Mouse (Mus musculus) lung, adult 2 months (tissue): ENCODE data around the gene Orm3. TPM values are rescaled to one million over a fixed set of nuclear protein-coding genes. Genes with fewer than 3 reads are reported as not detected.

Experiments used
- DNase-seq: peaks from one replicate; pipeline ENCODE4 v3.0.0; 2022
- H3K4me1 ChIP-seq: fragments of 200-500 bp; 2 replicates; pipeline ENCODE4 v1.6.1; 2011; ENCODE audit warnings: low read length; ENCODE audit not compliant: control insufficient read depth, insufficient read depth
- H3K4me3 ChIP-seq: fragments of 200-500 bp; replicated peaks from 2 replicates; pipeline ENCODE3; 2011; ENCODE audit warnings: low read depth, mild to moderate bottlenecking, control low read depth, low read length; ENCODE audit errors: extremely low read depth
- CTCF ChIP-seq: fragments of 200-500 bp; IDR thresholded peaks from 2 replicates; pipeline ENCODE4 v1.5.1; 2011; ENCODE audit warnings: mild to moderate bottlenecking, low read length, control low read depth; ENCODE audit not compliant: insufficient read depth
- POLR2A ChIP-seq: fragments of 200-500 bp; IDR thresholded peaks from 2 replicates; pipeline ENCODE4 v1.6.1; 2011; ENCODE audit warnings: low read depth, mild to moderate bottlenecking, control low read depth, low read length, borderline replicate concordance; ENCODE audit errors: extremely low read depth
- WGBS: fragments of 180-500 bp; shearing (Covaris S2); methylation state at CpG from one replicate; pipeline ENCODE4 v1.1.7; 2018; 5-methylcytosine and 5-hydroxymethylcytosine counted together
- polyA plus RNA-seq: library from polyadenylated mRNA; depleted of rRNA; stranded (reverse); fragments of >200 nt; gene quantifications from 2 replicates; pipeline ENCODE4 v1.2.3, GENCODE M21; 2012

The Orm3 gene
- polyA plus RNA-seq, 1 experiment, result 0.50 TPM

DNA sequence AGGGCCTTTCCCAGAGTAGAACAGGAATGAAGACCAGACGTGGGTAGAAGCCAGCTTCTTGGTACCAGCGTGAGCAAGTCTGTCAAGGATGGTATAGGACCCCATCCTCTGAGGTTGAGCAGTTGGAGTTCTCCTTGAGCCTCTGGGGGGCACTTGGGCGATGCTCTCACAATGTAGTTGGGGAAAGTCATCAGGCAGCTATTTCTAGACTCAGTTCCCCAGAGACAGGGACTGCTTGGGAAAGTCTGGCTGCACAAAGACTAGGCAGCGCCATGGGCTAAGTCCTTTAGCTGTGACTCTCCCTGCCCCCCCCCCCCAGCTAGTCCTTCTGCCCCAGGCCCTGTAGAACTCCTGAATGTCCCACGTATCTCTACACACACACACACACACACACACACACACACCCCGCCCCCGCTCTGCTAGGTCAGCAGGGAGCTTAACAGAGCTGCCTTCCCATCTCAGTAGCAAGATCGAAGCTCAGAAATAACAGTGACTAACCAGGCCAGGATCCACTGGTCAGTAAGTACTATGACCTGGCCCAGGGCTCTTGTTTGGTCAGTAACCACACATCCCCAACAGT lies 43.8 kb downstream of the Orm3 start:
- 55% methylated on average over 8 of the region's 8 CpGs for WGBS
- Histone ChIP-seq H3K4me1 (peaks cover 20% of the 10 kb centered on the region), H3K4me3 (no peak overlapping the region)
- no peak for DNase-seq
- TF ChIP-seq POLR2A (no peak), CTCF (no peak)

- TF ChIP-seq POLR2A (no peak), CTCF (no peak)
- no peak overlapping the region for H3K4me3 ChIP-seq
- peaks cover 20% of the 10 kb centered on the region for H3K4me1 ChIP-seq
- DNase-seq, result no peak
- WGBS, result 66% methylated on average over 18 of the region's 18 CpGs
Observed at GRCm38 (mm10) chr4:63400541-63401306, 44.8 kb downstream of the Orm3 start.

GRCm38 (mm10) chr4:63401620-63402019 lies 45.7 kb downstream of the Orm3 start:
- no peak for TF ChIP-seq CTCF
- no peak for TF ChIP-seq POLR2A
- WGBS, result 40% methylated on average over 6 of the region's 6 CpGs
- Histone ChIP-seq H3K4me3 (peak overlapping the region; percentile 29), H3K4me1 (peaks cover 20% of the 10 kb centered on the region)
- DNase-seq, result no peak

- peaks cover 20% of the 10 kb centered on the region for H3K4me1 ChIP-seq
- TF ChIP-seq POLR2A (no peak), CTCF (no peak)
- 62% methylated on average over 10 of the region's 10 CpGs for WGBS
- peak overlapping the region; percentile 76 for H3K4me3 ChIP-seq
- no peak for DNase-seq
Observed at GRCm38 (mm10) chr4:63402056-63402455, 46.1 kb downstream of the Orm3 start.

DNA sequence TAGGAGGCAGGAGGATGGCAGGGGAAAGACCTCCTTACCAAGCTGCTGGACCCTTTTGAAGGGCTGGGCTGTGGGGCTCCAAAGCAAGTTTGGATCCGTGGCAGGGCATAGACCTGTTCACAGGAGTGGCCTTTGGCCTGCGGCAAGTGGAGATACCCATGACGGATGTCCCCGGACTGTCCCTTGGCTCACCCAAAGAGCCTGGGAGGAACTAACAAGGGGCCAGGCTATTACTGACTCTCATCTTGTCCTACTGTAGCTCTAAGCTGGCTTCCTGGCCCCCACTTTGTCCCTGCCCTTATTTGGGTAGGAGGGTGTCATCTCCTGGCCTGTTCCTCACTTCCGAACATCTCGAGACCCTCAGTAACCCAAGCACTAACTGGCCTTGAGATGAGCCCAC lies 46.6 kb downstream of the Orm3 start:
- DNase-seq, result no peak
- Histone ChIP-seq H3K4me3 (peak overlapping the region; percentile 76), H3K4me1 (peaks cover 20% of the 10 kb centered on the region)
- 8% methylated on average over 6 of the region's 6 CpGs for WGBS
- no peak for TF ChIP-seq CTCF
- TF ChIP-seq POLR2A, result no peak

DNA sequence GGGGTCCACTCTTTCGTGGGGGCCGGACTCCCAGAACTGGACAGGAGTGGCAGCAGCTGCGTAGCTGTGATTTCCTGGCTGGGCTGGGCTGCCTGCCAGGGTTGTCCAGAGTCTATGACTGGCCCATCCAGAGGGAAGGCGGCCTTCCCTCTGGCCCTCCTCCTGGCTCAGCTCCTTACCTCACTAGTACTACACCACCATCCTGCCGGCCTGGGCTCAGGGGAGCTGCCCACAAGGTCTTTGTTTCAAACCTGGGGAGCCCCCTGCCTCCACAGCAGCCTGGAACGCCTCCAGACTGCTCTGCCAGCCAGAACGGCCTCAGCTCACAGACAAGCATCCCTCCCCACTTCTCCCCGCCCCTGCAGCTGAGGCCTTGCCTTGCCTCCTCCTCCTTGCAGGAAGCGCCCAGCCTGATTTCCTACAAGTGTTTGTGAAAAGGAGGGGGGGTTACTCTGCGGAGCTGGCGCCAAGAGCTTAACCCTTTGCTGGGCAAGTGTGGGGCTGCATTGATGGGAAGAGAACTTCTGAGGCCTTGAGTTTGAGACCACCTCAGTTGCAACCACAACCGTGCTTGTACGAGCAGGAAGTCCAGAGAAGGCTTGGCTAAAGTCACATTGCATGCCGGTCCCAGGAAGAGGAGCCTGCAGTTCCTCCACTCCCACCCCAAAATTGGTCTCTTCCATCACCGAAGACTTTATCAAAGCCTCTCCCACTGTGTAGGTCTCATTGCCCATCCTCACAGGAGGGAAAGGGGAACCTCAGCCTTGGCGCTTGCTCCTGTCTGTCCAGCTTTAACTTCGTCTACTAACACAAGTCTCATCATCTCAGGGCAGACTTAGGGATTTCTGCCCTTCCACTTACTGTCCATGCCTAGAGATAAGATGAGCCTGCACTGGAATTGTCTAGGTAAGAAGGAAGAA lies 47.3 kb downstream of the Orm3 start, which contains the start of gene Akna:
TSS of gene Akna (minus strand) at position 315 of the 920 bp plus-strand sequence.
- DNase-seq, result peak; percentile 91
- Histone ChIP-seq H3K4me3 (peak within 1 kb of the TSS; percentile 76), H3K4me1 (peaks cover 18% of the 10 kb centered on the region)
- TF ChIP-seq POLR2A, result peak; percentile 56; the same call in 1 of the 2 replicates
- no peak for TF ChIP-seq CTCF
- WGBS, result 4% methylated on average over 17 of the region's 17 CpGs

- no peak for DNase-seq
- TF ChIP-seq POLR2A (peak; percentile 17; the same call in 1 of the 2 replicates), CTCF (no peak)
- no peak overlapping the region for H3K4me3 ChIP-seq
- H3K4me1 ChIP-seq, result peaks cover 13% of the 10 kb centered on the region
- WGBS, result 46% methylated on average over 7 of the region's 7 CpGs
Observed at GRCm38 (mm10) chr4:63404205-63404604, 48.2 kb downstream of the Orm3 start.

DNA sequence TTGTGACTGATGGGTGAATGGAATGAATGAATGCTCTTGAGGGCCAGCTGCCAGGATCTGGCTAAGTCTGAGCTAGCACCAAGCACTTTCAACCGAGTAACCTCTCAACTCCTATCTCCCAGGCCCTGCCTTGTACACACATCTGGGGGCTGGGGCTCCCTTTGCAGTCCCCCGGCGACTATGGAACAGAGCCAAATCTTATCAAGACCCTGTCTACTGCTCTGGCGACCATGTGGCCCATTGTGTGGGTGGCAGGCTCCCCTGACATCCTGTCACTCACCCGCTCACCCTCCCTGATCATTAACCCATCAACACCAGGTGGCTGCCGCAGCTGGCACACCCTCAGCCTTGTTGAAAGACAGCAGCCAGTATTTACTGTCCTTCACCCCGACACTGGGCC lies 49.1 kb downstream of the Orm3 start:
- 23% methylated on average over 7 of the region's 7 CpGs for WGBS
- Histone ChIP-seq H3K4me1 (peaks cover 11% of the 10 kb centered on the region), H3K4me3 (no peak overlapping the region)
- TF ChIP-seq POLR2A (no peak), CTCF (no peak)
- no peak for DNase-seq

DNA sequence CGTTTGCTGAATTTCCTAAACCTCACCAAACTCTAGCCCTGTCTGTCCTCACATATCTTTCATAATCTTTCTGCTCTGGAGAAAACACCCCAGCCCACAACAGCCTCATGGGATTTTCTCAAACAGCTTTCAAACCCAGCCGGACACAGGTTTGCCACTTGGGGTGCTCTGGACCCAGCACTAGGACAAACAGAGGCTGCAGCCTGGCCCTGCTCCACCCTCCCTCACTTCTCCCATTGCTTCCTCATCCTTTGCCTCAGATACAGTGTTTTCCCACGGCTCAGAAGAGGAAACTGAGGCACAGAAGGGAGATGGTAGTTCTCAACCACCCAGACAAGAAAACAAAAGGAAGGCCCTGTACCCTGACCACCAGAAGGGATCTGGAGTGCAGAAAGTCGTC lies 49.7 kb downstream of the Orm3 start:
- peaks cover 11% of the 10 kb centered on the region for H3K4me1 ChIP-seq
- no peak for DNase-seq
- TF ChIP-seq POLR2A (no peak), CTCF (no peak)
- H3K4me3 ChIP-seq, result no peak overlapping the region
- WGBS, result 56% methylated on average over 4 of the region's 4 CpGs
